Mouse (Mus musculus) megakaryocyte, embryonic 14.5 days (primary cell): ENCODE results near the gene Dlx5.

Experiments used
- FLI1 ChIP-seq: IDR thresholded peaks from 2 replicates; pipeline ENCODE4 v1.6.1; 2012; ENCODE audit warnings: low read length, inconsistent platforms, mixed read lengths
- GATA1 ChIP-seq: IDR thresholded peaks from 3 replicates; pipeline ENCODE4 v1.6.1; 2012; ENCODE audit warnings: mixed read lengths, low read length, inconsistent platforms, borderline replicate concordance

DNA sequence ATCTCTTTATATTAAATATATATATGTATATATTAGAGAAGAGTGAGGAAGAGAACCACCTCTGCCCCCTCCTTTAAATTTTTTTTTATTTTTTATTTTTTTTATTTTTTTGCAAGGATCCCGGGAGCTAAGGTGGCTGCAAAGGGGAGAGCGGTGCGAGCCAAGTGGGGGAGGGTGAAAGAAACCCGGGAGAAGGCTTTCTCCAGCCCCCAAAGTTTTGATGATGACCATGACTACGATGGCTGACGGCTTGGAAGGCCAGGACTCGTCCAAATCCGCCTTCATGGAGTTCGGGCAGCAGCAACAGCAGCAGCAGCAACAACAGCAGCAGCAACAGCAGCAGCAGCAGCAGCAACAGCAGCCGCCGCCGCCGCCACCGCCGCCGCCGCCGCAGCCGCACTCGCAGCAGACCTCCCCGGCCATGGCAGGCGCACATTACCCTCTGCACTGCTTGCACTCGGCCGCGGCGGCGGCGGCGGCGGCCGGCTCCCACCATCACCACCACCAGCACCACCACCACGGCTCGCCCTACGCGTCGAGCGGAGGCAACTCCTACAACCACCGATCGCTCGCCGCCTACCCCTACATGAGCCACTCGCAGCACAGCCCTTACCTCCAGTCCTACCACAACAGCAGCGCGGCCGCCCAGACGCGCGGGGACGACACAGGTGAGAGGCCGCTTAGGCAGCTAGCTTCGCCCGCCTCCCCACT, 18.6 kb downstream of the Dlx5 start, which contains the start of gene Dlx6:
- no peak for TF ChIP-seq GATA1
- TF ChIP-seq FLI1 = no peak
